ENCODE assay signal across 9 mouse cellular contexts in genomic region chr3:56789155-56789554, GRCm38 (mm10).
DNase-seq lines count a peak whose midpoint lies in the region; ATAC-seq and TF ChIP-seq lines count a peak whose summit lies in the region.
"Had no signal": no experiment of that assay in that cellular context is flagged by ENCODE, and none has a peak within 500 bp of the region (broad histone marks: within the 10 kb centered on the region; RNA-seq: fewer than 3 reads in every experiment).

No protein-coding gene starts in this region.

- no peaks in the 10 kb centered on the region; the same call in 1 of the 2 replicates for H3K27me3 ChIP-seq in kidney, adult 2 months (replicated peaks; ENCODE audit: control insufficient read depth, insufficient read depth, low read length)
- no peaks in the 10 kb centered on the region for H3K27me3 ChIP-seq in midbrain, embryonic 11.5 days (ENCODE audit: control insufficient read depth, insufficient read depth, low read length)
- no peaks in the 10 kb centered on the region for H3K27me3 ChIP-seq in intestine, embryonic 15.5 days (replicated peaks)

- TF ChIP-seq CTCF in kidney, adult 2 months (conservative IDR thresholded peaks at IDR 0.05; ENCODE audit: insufficient read depth, insufficient read length, low read depth, low read length), result no peak

- peak; percentile 1 for DNase-seq in kidney, adult 2 months
- no peak for DNase-seq in kidney, adult 11 months
- DNase-seq in ES-CJ7 (ENCODE audit: low read depth, low spot score), result peak; percentile 14
- peak; percentile 66 for DNase-seq in adrenal gland, postnatal 10 days
- peak; percentile 41 for DNase-seq in kidney, postnatal 14 days
- DNase-seq in cerebellum, adult 9-11 months, result no peak
- DNase-seq in midbrain, embryonic 11.5 days (ENCODE audit: low spot score, missing footprints), result no peak

- no peak overlapping the region for H3K4me3 ChIP-seq in kidney, adult 2 months (ENCODE audit: insufficient read depth, low read depth, low read length)
- H3K4me3 ChIP-seq in midbrain, embryonic 11.5 days (ENCODE audit: low read depth, low read length), result no peak overlapping the region
- H3K4me3 ChIP-seq in intestine, embryonic 15.5 days (replicated peaks), result no peak overlapping the region
- H3K4me3 ChIP-seq: erythroblast, embryonic 14.5 days had no signal

- no peak overlapping the region for H3K27ac ChIP-seq in kidney, adult 2 months (ENCODE audit: insufficient read depth, low read depth, low read length)
- H3K27ac ChIP-seq in midbrain, embryonic 11.5 days (ENCODE audit: low read depth, low read length), result no peak overlapping the region
- H3K27ac ChIP-seq in intestine, embryonic 15.5 days, result no peak overlapping the region

- no peaks in the 10 kb centered on the region for H3K4me1 ChIP-seq in kidney, adult 2 months (ENCODE audit: control insufficient read depth, insufficient read depth, low read length)
- H3K4me1 ChIP-seq in midbrain, embryonic 11.5 days (ENCODE audit: control insufficient read depth, insufficient read depth, low read length), result no peaks in the 10 kb centered on the region
- H3K4me1 ChIP-seq in intestine, embryonic 15.5 days (replicated peaks), result no peaks in the 10 kb centered on the region

- no peaks in the 10 kb centered on the region for H3K36me3 ChIP-seq in kidney, adult 2 months (ENCODE audit: control insufficient read depth, insufficient read depth, low read length)
- H3K36me3 ChIP-seq in midbrain, embryonic 11.5 days (ENCODE audit: control insufficient read depth, insufficient read depth, low read length), result no peaks in the 10 kb centered on the region
- no peaks in the 10 kb centered on the region for H3K36me3 ChIP-seq in intestine, embryonic 15.5 days

- TF ChIP-seq POLR2A in kidney, adult 2 months (IDR thresholded peaks at IDR 0.05; ENCODE audit: low read depth, low read length), result no peak

- H3K9ac ChIP-seq in midbrain, embryonic 11.5 days (ENCODE audit: low read length), result no peak overlapping the region
- H3K9ac ChIP-seq in intestine, embryonic 15.5 days, result no peak overlapping the region

- ATAC-seq in midbrain, embryonic 11.5 days (ENCODE audit: low FRiP score), result no peak
- ATAC-seq in intestine, embryonic 15.5 days, result no peak

- no peak overlapping the region for H3K4me2 ChIP-seq in midbrain, embryonic 11.5 days
- no peak overlapping the region for H3K4me2 ChIP-seq in intestine, embryonic 15.5 days (replicated peaks)

- WGBS in kidney, adult 2 months, result 31% methylated on average over 3 of the region's 3 CpGs
- 53% methylated on average over 3 of the region's 3 CpGs for WGBS in midbrain, embryonic 11.5 days
- WGBS in intestine, embryonic 15.5 days, result 41% methylated on average over 3 of the region's 3 CpGs

- H3K9me3 ChIP-seq in midbrain, embryonic 11.5 days (ENCODE audit: control insufficient read depth, low read length), result no peaks in the 10 kb centered on the region
- no peaks in the 10 kb centered on the region for H3K9me3 ChIP-seq in intestine, embryonic 15.5 days

Comparison
In these comparisons a context has a peak if more than half of its experiments do, and no peak if none do; other contexts are left out.
1. DNase-seq: peak in kidney, adult 2 months (single experiment), ES-CJ7 (single experiment), adrenal gland, postnatal 10 days (single experiment) and kidney, postnatal 14 days (single experiment); none in kidney, adult 11 months (single experiment), cerebellum, adult 9-11 months (single experiment) and midbrain, embryonic 11.5 days (single experiment).